Mouse (Mus musculus): ENCODE results near the gene Clca3a1.

DNA sequence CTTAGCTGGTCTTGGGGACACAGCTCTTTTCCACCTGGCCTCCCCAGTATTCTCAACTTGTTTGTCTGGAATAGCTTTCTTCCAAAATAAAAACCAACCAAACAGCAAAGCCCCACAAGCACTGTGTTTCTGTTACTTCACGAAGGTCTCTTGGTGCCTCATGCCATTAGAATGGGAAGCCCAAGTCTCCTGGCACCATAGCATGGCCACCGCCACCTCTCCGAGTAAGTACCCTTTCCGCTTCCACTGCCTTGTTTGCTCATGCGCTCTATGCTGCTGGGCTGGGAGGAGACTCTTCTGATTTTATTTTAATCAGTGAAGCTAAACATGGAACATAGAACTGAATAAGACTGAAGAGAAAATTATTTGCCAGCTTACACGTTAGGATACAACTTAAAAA, 42.9 kb downstream of the Clca3a1 start:
- no peak for TF ChIP-seq MAX (IDR thresholded peaks at IDR 0.05; ENCODE audit: low read depth)
- TF ChIP-seq SRF (IDR thresholded peaks at IDR 0.05; ENCODE audit: control insufficient read depth, insufficient read length, low read depth) = no peak
- TF ChIP-seq POLR2A (IDR thresholded peaks at IDR 0.05; ENCODE audit: insufficient read length, low read depth) = peak; percentile 40
- TF ChIP-seq CEBPB (IDR thresholded peaks at IDR 0.05; ENCODE audit: insufficient read depth, poor library complexity, severe bottlenecking) = no peak
- no peak for TF ChIP-seq MYOG (IDR thresholded peaks at IDR 0.05; ENCODE audit: control insufficient read depth in 1 of 3, insufficient read depth in 1 of 3, insufficient read length in 2 of 3, low read depth in 2 of 3)
- TF ChIP-seq POLR2AphosphoS2 (IDR thresholded peaks at IDR 0.05; ENCODE audit: insufficient read length, low read depth) = peak; percentile 62
- TF ChIP-seq E2F4 (IDR thresholded peaks at IDR 0.05; ENCODE audit: insufficient read depth) = no peak
- no peak for TF ChIP-seq MYOD1 (IDR thresholded peaks at IDR 0.05; ENCODE audit: control insufficient read depth in 1 of 3, insufficient read length in 2 of 3, low read depth in 2 of 3)

Measured in myocyte (in vitro differentiated cells).